Mouse (Mus musculus) CH12.LX (cell line): ENCODE measurements at regions not wholly inside any gene's neighbourhood (a gene's known extent, or its start where the extent isn't known, plus 50 kb on each side); places are given as distances from the start of the nearest gene placed in this dataset.

Source experiments
- DNase-seq: peaks from one replicate; pipeline ENCODE4 v3.0.0-alpha.2; 2013; ENCODE audit errors: extremely low read depth
- H3K27ac ChIP-seq: 2 replicates; pipeline ENCODE4 v1.5.1; 2012; ENCODE audit warnings: low read depth, mild to moderate bottlenecking, control low read depth, moderate library complexity; ENCODE audit not compliant: insufficient read depth
- H3K27me3 ChIP-seq: replicated peaks from 2 replicates; pipeline ENCODE3; 2012; ENCODE audit warnings: inconsistent platforms
- H3K36me3 ChIP-seq, 2 experiments: replicated peaks in 1 of 2; 2 replicates each; pipeline versions ENCODE3 to v1.6.1; 2012; ENCODE audit warnings: inconsistent platforms in 1 of 2, low read length in 1 of 2, mild to moderate bottlenecking in 1 of 2, mixed read lengths in 1 of 2, moderate library complexity in 1 of 2; ENCODE audit not compliant: control insufficient read depth in 1 of 2, insufficient read depth in 1 of 2
- H3K4me1 ChIP-seq, 2 experiments: 2 replicates each; pipeline ENCODE4 v1.6.1; 2012; ENCODE audit warnings: inconsistent platforms in 1 of 2, moderate library complexity in 1 of 2; ENCODE audit not compliant: insufficient read depth in 2 of 2, control insufficient read depth in 1 of 2
- H3K4me2 ChIP-seq: 2 replicates; pipeline ENCODE4 v1.6.1; 2012; ENCODE audit warnings: low read depth, mild to moderate bottlenecking, control low read depth; ENCODE audit not compliant: poor library complexity, insufficient read depth, severe bottlenecking
- H3K4me3 ChIP-seq, 3 experiments: fragments of 150-350 bp in 1 of 3; sonication (generic) in 1 of 3; replicated peaks in 1 of 3; 2 replicates each; pipeline versions ENCODE3 to v1.5.1; 2011 to 2012; ENCODE audit warnings: low read depth in 2 of 3, low read length in 2 of 3, mild to moderate bottlenecking in 2 of 3, moderate library complexity in 2 of 3, control low read depth in 1 of 3, improper control_type of control experiment in 1 of 3, inconsistent platforms in 1 of 3, mixed read lengths in 1 of 3; ENCODE audit not compliant: poor library complexity in 1 of 3
- H3K79me2 ChIP-seq: replicated peaks from 2 replicates; pipeline ENCODE4 v1.6.1; 2012; ENCODE audit warnings: mild to moderate bottlenecking, moderate library complexity; ENCODE audit not compliant: control insufficient read depth, poor library complexity, insufficient read depth, severe bottlenecking; ENCODE audit errors: extremely low read depth
- H3K9ac ChIP-seq: 2 replicates; pipeline ENCODE4 v1.6.1; 2012; ENCODE audit warnings: low read depth, mild to moderate bottlenecking, control low read depth, moderate library complexity; ENCODE audit not compliant: insufficient read depth
- H3K9me3 ChIP-seq: replicated peaks from 2 replicates; pipeline ENCODE3; 2012; ENCODE audit warnings: low read length, inconsistent platforms, mixed read lengths
- BHLHE40 ChIP-seq: IDR thresholded peaks from 2 replicates; pipeline ENCODE4 v1.6.1; 2011; ENCODE audit warnings: mild to moderate bottlenecking, low read depth, low read length, improper control_type of control experiment
- CHD1 ChIP-seq: IDR thresholded peaks from 2 replicates; pipeline ENCODE4 v1.6.1; 2012; ENCODE audit warnings: low read depth, low read length, improper control_type of control experiment, inconsistent platforms
- CHD2 ChIP-seq: IDR thresholded peaks from 2 replicates; pipeline ENCODE4 v1.6.1; 2011; ENCODE audit warnings: low read length, improper control_type of control experiment
- EP300 ChIP-seq: IDR thresholded peaks from 2 replicates; pipeline ENCODE4 v1.6.1; 2011; ENCODE audit warnings: low read length, improper control_type of control experiment
- ETS1 ChIP-seq: conservative IDR thresholded peaks from 2 replicates; pipeline ENCODE4 v1.6.1; 2012; ENCODE audit warnings: low read depth, mild to moderate bottlenecking, inconsistent platforms, low read length, improper control_type of control experiment, moderate library complexity
- HCFC1 ChIP-seq: IDR thresholded peaks from 2 replicates; pipeline ENCODE4 v1.6.1; 2012; ENCODE audit warnings: low read depth, mild to moderate bottlenecking, inconsistent platforms, low read length, improper control_type of control experiment
- JUN ChIP-seq: IDR thresholded peaks from 2 replicates; pipeline ENCODE4 v1.6.1; 2011; ENCODE audit warnings: low read depth, mild to moderate bottlenecking, low read length, improper control_type of control experiment, moderate library complexity; ENCODE audit not compliant: insufficient read depth
- JUND ChIP-seq: conservative IDR thresholded peaks from 2 replicates; pipeline ENCODE4 v1.6.1; 2011; ENCODE audit warnings: low read depth, low read length, improper control_type of control experiment
- MAFK ChIP-seq: IDR thresholded peaks from 2 replicates; pipeline ENCODE4 v1.6.1; 2011; ENCODE audit warnings: low read length, improper control_type of control experiment; ENCODE audit not compliant: insufficient replicate concordance
- MEF2A ChIP-seq: IDR thresholded peaks from 2 replicates; pipeline ENCODE4 v1.6.1; 2014; ENCODE audit warnings: low read depth, mild to moderate bottlenecking, inconsistent platforms, low read length, improper control_type of control experiment, borderline replicate concordance
- MXI1 ChIP-seq: IDR thresholded peaks from 2 replicates; pipeline ENCODE4 v1.6.1; 2011; ENCODE audit warnings: mild to moderate bottlenecking, low read depth, low read length, improper control_type of control experiment
- NELFE ChIP-seq: IDR thresholded peaks from 2 replicates; pipeline ENCODE4 v1.6.1; 2011; ENCODE audit warnings: low read depth, low read length, improper control_type of control experiment
- NRF1 ChIP-seq: IDR thresholded peaks from 2 replicates; pipeline ENCODE4 v1.6.1; 2014; ENCODE audit warnings: low read depth, mild to moderate bottlenecking, inconsistent platforms, low read length, improper control_type of control experiment, moderate library complexity
- PAX5 ChIP-seq: IDR thresholded peaks from 2 replicates; pipeline ENCODE4 v1.6.1; 2012; ENCODE audit warnings: low read length, inconsistent platforms, mixed read lengths
- POLR2A ChIP-seq: IDR thresholded peaks from 2 replicates; pipeline ENCODE4 v1.6.1; 2011; ENCODE audit warnings: low read depth, mild to moderate bottlenecking, improper control_type of control experiment, low read length
- RAD21 ChIP-seq: IDR thresholded peaks from 2 replicates; pipeline ENCODE4 v1.6.1; 2011; ENCODE audit warnings: low read depth, mild to moderate bottlenecking, low read length, improper control_type of control experiment, moderate library complexity
- SMC3 ChIP-seq: IDR thresholded peaks from 2 replicates; pipeline ENCODE4 v1.6.1; 2011; ENCODE audit warnings: low read depth, low read length, improper control_type of control experiment
- USF2 ChIP-seq: conservative IDR thresholded peaks from 2 replicates; pipeline ENCODE4 v1.6.1; 2011; ENCODE audit warnings: low read depth, low read length, improper control_type of control experiment
- ZC3H11A ChIP-seq: IDR thresholded peaks from 2 replicates; pipeline ENCODE4 v1.6.1; 2012; ENCODE audit warnings: low read depth, mild to moderate bottlenecking, inconsistent platforms, low read length, improper control_type of control experiment
- dilution Hi-C: fragments of 300-500 bp; cut with MboI; formaldehyde crosslinking; loops from 2 replicates; pipeline ENCODE4 v1.14.3; 2020; ENCODE audit warnings: low sequenced_read_pairs; ENCODE audit not compliant: extremely low pct_unique_long_range_greater_than_20kb, extremely low pct_ligation_motif_present
- in situ Hi-C: fragments of 300-500 bp; cut with MboI; formaldehyde crosslinking; loops from 3 replicates; pipeline ENCODE4 v1.14.3; 2019; ENCODE audit warnings: low sequenced_read_pairs, low pct_ligation_motif_present, low pct_unique_long_range_greater_than_20kb, mixed read lengths

DNA sequence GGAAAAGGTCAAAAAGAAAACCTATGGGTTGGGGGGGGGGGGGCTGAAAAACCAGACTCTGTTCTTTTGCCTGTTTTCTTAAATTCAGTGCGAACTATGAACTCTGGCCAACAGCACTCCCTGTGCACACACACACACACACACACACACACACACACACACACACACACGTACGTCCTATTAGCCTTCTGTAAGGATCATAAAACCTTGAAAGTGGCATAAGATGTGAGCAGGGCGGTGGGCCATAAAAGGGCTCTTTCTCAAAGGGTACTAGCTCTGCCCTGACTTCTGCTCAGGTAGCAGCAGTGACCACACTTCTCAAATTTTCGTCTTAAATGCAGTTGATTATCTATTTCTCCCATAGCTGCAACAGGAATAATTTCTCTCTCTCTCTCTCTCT lies 199.2 kb downstream of the Lrig3 start:
- no peaks in the 10 kb centered on the region for H3K4me1 ChIP-seq
- in situ Hi-C loops, result no loop called here
- no peaks in the 10 kb centered on the region for H3K27me3 ChIP-seq
- no peak for DNase-seq
- TF ChIP-seq BHLHE40, result no peak
- TF ChIP-seq, all 38 proteins: peak for 0
- no peak overlapping the region for H3K4me3 ChIP-seq
- dilution Hi-C loops, result no loop called here
- H3K36me3 ChIP-seq, result no peaks in the 10 kb centered on the region
- H3K4me2 ChIP-seq, result no peak overlapping the region
- H3K9ac ChIP-seq, result no peak overlapping the region
- H3K9me3 ChIP-seq, result peaks cover 72% of the 10 kb centered on the region
- H3K79me2 ChIP-seq, result no peaks in the 10 kb centered on the region
- H3K27ac ChIP-seq, result no peak overlapping the region

DNA sequence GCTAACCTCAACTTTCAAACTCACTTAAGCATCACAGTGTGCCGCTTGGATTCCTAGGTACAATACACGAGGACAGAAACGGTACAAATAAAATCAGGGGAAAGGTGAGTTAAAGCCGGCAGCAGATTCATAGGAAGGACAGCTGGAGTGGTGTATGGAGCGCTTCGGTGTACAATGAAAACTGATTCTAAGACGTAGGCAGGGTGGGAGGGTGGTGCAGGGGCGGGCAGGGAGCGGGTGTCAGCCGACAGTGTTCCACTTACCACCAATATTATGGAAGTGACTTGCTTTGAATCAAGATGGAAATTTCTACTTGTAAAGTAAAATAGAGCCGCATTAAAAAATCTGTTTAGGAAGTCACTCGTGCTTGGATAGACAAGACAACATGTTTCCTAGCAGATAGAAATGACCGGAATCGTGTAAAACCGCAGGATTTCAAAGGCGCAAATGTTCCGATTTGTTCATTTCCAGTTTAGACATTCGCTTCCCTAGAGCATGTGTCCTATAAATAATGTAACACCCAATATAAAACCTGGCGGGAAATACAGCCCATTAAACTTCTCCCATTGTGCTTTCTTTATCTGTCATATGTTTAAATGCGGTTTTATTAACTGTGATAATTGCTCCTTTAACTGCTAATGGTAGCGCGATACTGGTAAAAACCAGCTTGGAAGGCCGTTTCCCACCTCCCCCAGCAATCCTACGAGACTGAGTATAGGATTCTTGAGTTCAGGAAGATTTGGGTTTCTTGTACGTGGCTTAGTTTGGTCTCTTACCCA lies 203.3 kb downstream of the Lrig3 start:
- Histone ChIP-seq H3K27me3 (no peaks in the 10 kb centered on the region), H3K9me3 (peaks cover 61% of the 10 kb centered on the region), H3K9ac (no peak overlapping the region), H3K27ac (no peak overlapping the region), H3K36me3 (no peaks in the 10 kb centered on the region), H3K4me2 (no peak overlapping the region), H3K79me2 (no peaks in the 10 kb centered on the region), H3K4me3 (no peak overlapping the region), H3K4me1 (no peaks in the 10 kb centered on the region)
- no peak for TF ChIP-seq MAFK
- no peak for TF ChIP-seq RAD21
- TF ChIP-seq BHLHE40, result no peak
- no peak for TF ChIP-seq NRF1
- no peak for TF ChIP-seq ZC3H11A
- no peak for TF ChIP-seq JUND
- TF ChIP-seq MXI1, result no peak
- TF ChIP-seq POLR2A, result no peak
- no peak for TF ChIP-seq USF2
- TF ChIP-seq JUN, result no peak
- TF ChIP-seq ETS1, result no peak
- TF ChIP-seq NELFE, result no peak
- TF ChIP-seq SMC3, result no peak
- no peak for TF ChIP-seq MEF2A
- TF ChIP-seq EP300, result no peak
- TF ChIP-seq CHD2, result no peak
- TF ChIP-seq HCFC1, result no peak
- TF ChIP-seq PAX5, result no peak
- no peak for TF ChIP-seq CHD1
- dilution Hi-C loops (no loop called here), in situ Hi-C loops (no loop called here)
- DNase-seq, result no peak
